Mouse (Mus musculus) left cerebral cortex, postnatal 25 days (tissue): ENCODE data around the gene Ldlrad1. TPM values are rescaled to one million over a fixed set of nuclear protein-coding genes. Genes with fewer than 3 reads are reported as not detected.

Experiments used
- DNase-seq, 2 experiments: peaks; one replicate each; pipeline ENCODE4 v3.0.0; 2022; ENCODE audit warnings: low spot score in 2 of 2, mixed read lengths in 1 of 2
- intact Hi-C: fragments of 180-260 bp; cut with DNase I; formaldehyde crosslinking; loops from one replicate; pipeline ENCODE4 v1.15.1; 2025
- total RNA-seq, 2 experiments: library from RNA; stranded (reverse); gene quantifications; 2 replicates each; pipeline ENCODE4 v1.2.3; 2021

The Ldlrad1 gene
- not detected for total RNA-seq

- intact Hi-C loops, result no loop called here
- DNase-seq, result no peak
Observed at GRCm38 (mm10) chr4:107208880-107209279, at the start of gene Ldlrad1. Ldlrad1 (plus strand) TSS chr4:107209180.

- intact Hi-C loops, result loop anchor here (5.0 to 10.0 kb wide), 2 partner anchors 355 to 548 kb away; partner anchors contain the start of gene Acot11
- no peak for DNase-seq
Observed at GRCm38 (mm10) chr4:107160181-107160580, 48.8 kb upstream of the Ldlrad1 start.

GRCm38 (mm10) chr4:107163341-107163740, 45.6 kb upstream of the Ldlrad1 start:
- DNase-seq, result peak; percentile 45 to 88
- intact Hi-C loops, result loop anchor here (5.0 to 10.0 kb wide), 2 partner anchors 359 to 551 kb away; partner anchors contain the start of gene Acot11

- peak; percentile 79 to 88 for DNase-seq
- intact Hi-C loops, result loop anchor here (1.0 to 10.0 kb wide), 5 partner anchors 175 to 552 kb away; partner anchors contain the start of genes Acot11 and Ssbp3
Observed at GRCm38 (mm10) chr4:107163756-107164587, 45.0 kb upstream of the Ldlrad1 start.

GRCm38 (mm10) chr4:107166700-107167099, 42.3 kb upstream of the Ldlrad1 start:
- no peak for DNase-seq
- intact Hi-C loops, result loop anchor here (1.0 to 10.0 kb wide), 2 partner anchors 96 to 362 kb away; partner anchors contain the start of gene Acot11

- DNase-seq, result no peak
- intact Hi-C loops, result loop anchor here (10.0 kb wide), 1 partner anchor 363 kb away; the partner anchor contains the start of gene Acot11
Observed at GRCm38 (mm10) chr4:107167798-107168197, 41.2 kb upstream of the Ldlrad1 start.

GRCm38 (mm10) chr4:107177506-107177905, 31.5 kb upstream of the Ldlrad1 start:
- intact Hi-C loops, result loop anchor here (5.0 kb wide), 1 partner anchor 335 kb away; no protein-coding TSS in a partner anchor
- no peak for DNase-seq

GRCm38 (mm10) chr4:107178182-107178829, 30.7 kb upstream of the Ldlrad1 start, which contains the start of gene Tmem59:
Tmem59 (plus strand) TSS chr4:107178399.
- DNase-seq, result peak; percentile 94 to 97
- intact Hi-C loops, result loop anchor here (5.0 kb wide), 1 partner anchor 336 kb away; no protein-coding TSS in a partner anchor

GRCm38 (mm10) chr4:107178830-107179490, 30.0 kb upstream of the Ldlrad1 start, which contains the start of gene Tceanc2:
Tceanc2 (minus strand) TSS chr4:107179116.
- DNase-seq, result peak; percentile 39 to 49
- intact Hi-C loops, result loop anchor here (5.0 kb wide), 1 partner anchor 337 kb away; no protein-coding TSS in a partner anchor

GRCm38 (mm10) chr4:107179561-107179960, 29.4 kb upstream of the Ldlrad1 start:
- no peak for DNase-seq
- intact Hi-C loops, result loop anchor here (5.0 kb wide), 1 partner anchor 337 kb away; no protein-coding TSS in a partner anchor

GRCm38 (mm10) chr4:107180746-107181145, 28.2 kb upstream of the Ldlrad1 start:
- intact Hi-C loops, result no loop called here
- no peak for DNase-seq

GRCm38 (mm10) chr4:107181866-107182265, 27.1 kb upstream of the Ldlrad1 start:
- intact Hi-C loops, result no loop called here
- no peak for DNase-seq

- no peak for DNase-seq
Observed at GRCm38 (mm10) chr4:107182796-107183195, 26.2 kb upstream of the Ldlrad1 start.

GRCm38 (mm10) chr4:107183203-107183602, 25.8 kb upstream of the Ldlrad1 start:
- intact Hi-C loops, result no loop called here
- DNase-seq, result no peak

More at GRCm38 (mm10) chr4:107182796-107183195, 26.2 kb upstream of the Ldlrad1 start:
- intact Hi-C loops, result no loop called here

- intact Hi-C loops, result loop anchor here (5.0 kb wide), 1 partner anchor 167 kb away; no protein-coding TSS in a partner anchor
- no peak for DNase-seq
Observed at GRCm38 (mm10) chr4:107185703-107186102, 23.3 kb upstream of the Ldlrad1 start.

- DNase-seq, result no peak
- intact Hi-C loops, result no loop called here
Observed at GRCm38 (mm10) chr4:107193841-107194240, 15.1 kb upstream of the Ldlrad1 start.

GRCm38 (mm10) chr4:107196454-107196853, 12.5 kb upstream of the Ldlrad1 start:
- intact Hi-C loops, result no loop called here
- no peak for DNase-seq

- DNase-seq, result peak in 1 of 2 experiments; percentile 54
- intact Hi-C loops, result no loop called here
Observed at GRCm38 (mm10) chr4:107198072-107198471, 10.9 kb upstream of the Ldlrad1 start.

GRCm38 (mm10) chr4:107201779-107202178, 7.2 kb upstream of the Ldlrad1 start:
- no peak for DNase-seq
- intact Hi-C loops, result no loop called here
